Mouse (Mus musculus) spleen, embryonic (tissue): ENCODE results near the gene Brox.
"Not testable (repeated sequence)": the region's sequence is repeated elsewhere in the genome, so short reads cannot be mapped to it uniquely, and the experiment has no call there.

Source experiments
- CTCF ChIA-PET: fragments of 350-600 bp; sonication (Branson Sonifier 250); formaldehyde crosslinking; loops from one replicate; lab custom pipeline; 2022; lab: Charles Lee

The Brox gene

GRCm38 (mm10) chr1:183296877-183297383 is at the start of gene Brox:
Gene Brox (minus strand): TSS chr1:183297269.
- CTCF ChIA-PET: no interaction called here

GRCm38 (mm10) chr1:183345817-183346195 is 48.7 kb upstream of the Brox start:
- CTCF ChIA-PET: no interaction called here

- CTCF ChIA-PET: no interaction called here
These were observed 48.1 kb upstream of the Brox start for GRCm38 (mm10) chr1:183344886-183345816.

GRCm38 (mm10) chr1:183342902-183343301 is 45.8 kb upstream of the Brox start:
- CTCF ChIA-PET: not testable (repeated sequence)

GRCm38 (mm10) chr1:183327171-183327570 is 30.1 kb upstream of the Brox start:
- CTCF ChIA-PET: interaction anchor here (1.2 kb wide), 1 partner anchor 12 kb away, joined by 3 read pairs; no protein-coding TSS in a partner anchor

GRCm38 (mm10) chr1:183324433-183324832 is 27.4 kb upstream of the Brox start:
- CTCF ChIA-PET: interaction anchor here (0.6 kb wide), 1 partner anchor 992 kb away, joined by 3 read pairs; no protein-coding TSS in a partner anchor

GRCm38 (mm10) chr1:183323923-183324322 is 26.9 kb upstream of the Brox start:
- CTCF ChIA-PET: no interaction called here

- CTCF ChIA-PET: not testable (repeated sequence)
These were observed 25.4 kb upstream of the Brox start for GRCm38 (mm10) chr1:183322496-183322895.

GRCm38 (mm10) chr1:183320708-183321107 is 23.6 kb upstream of the Brox start:
- CTCF ChIA-PET: no interaction called here

GRCm38 (mm10) chr1:183315783-183316182 is 18.7 kb upstream of the Brox start:
- CTCF ChIA-PET: no interaction called here

GRCm38 (mm10) chr1:183312076-183312475 is 15.0 kb upstream of the Brox start:
- CTCF ChIA-PET: interaction anchor here (0.5 to 0.6 kb wide), 3 partner anchors 8 to 1258 kb away, joined by 4 read pairs; no protein-coding TSS in a partner anchor

- CTCF ChIA-PET: interaction anchor here (0.6 kb wide), 1 partner anchor 19 kb away, joined by 3 read pairs; no protein-coding TSS in a partner anchor
These were observed 12.5 kb upstream of the Brox start for GRCm38 (mm10) chr1:183309601-183310000.

- CTCF ChIA-PET: no interaction called here
These were observed 11.4 kb upstream of the Brox start for GRCm38 (mm10) chr1:183308476-183308875.

GRCm38 (mm10) chr1:183307555-183307954 is 10.5 kb upstream of the Brox start:
- CTCF ChIA-PET: no interaction called here

GRCm38 (mm10) chr1:183299161-183299560 is 2.1 kb upstream of the Brox start:
- CTCF ChIA-PET: no interaction called here

GRCm38 (mm10) chr1:183297886-183298489 is 919 bp upstream of the Brox start:
- CTCF ChIA-PET: no interaction called here

GRCm38 (mm10) chr1:183297473-183297885 is 410 bp upstream of the Brox start:
- CTCF ChIA-PET: no interaction called here

GRCm38 (mm10) chr1:183296465-183296864 is 604 bp downstream of the Brox start, which contains the start of gene Aida:
Gene Aida (plus strand): TSS chr1:183296590.
- CTCF ChIA-PET: interaction anchor here (0.5 kb wide), 1 partner anchor 38 kb away, joined by 5 read pairs; no protein-coding TSS in a partner anchor

- CTCF ChIA-PET: no interaction called here
These were observed 7.5 kb downstream of the Brox start for GRCm38 (mm10) chr1:183289576-183289975.

GRCm38 (mm10) chr1:183288351-183288750 is 8.7 kb downstream of the Brox start:
- CTCF ChIA-PET: no interaction called here

- CTCF ChIA-PET: no interaction called here
These were observed 21.3 kb downstream of the Brox start for GRCm38 (mm10) chr1:183275763-183276162.

- CTCF ChIA-PET: no interaction called here
These were observed 22.7 kb downstream of the Brox start for GRCm38 (mm10) chr1:183274385-183274784.
